Mouse (Mus musculus) liver, embryonic 11.5 days (tissue): ENCODE measurements around the gene Erc2. TPM values are rescaled to one million over a fixed set of nuclear protein-coding genes. Genes with fewer than 3 reads are reported as not detected.

ENCODE experiments used
- ATAC-seq: fragments of 200-750 bp; cut with Nextera tagmentation; replicated peaks from 2 replicates; pipeline ENCODE4 v1.8.0; 2017; ENCODE audit warnings: moderate number of reproducible peaks, mild to moderate bottlenecking, moderate TSS enrichment, moderate library complexity; ENCODE audit not compliant: low FRiP score
- DNase-seq: peaks from one replicate; pipeline ENCODE4 v3.0.0-alpha.2; 2017; ENCODE audit warnings: low spot score
- H3K27ac ChIP-seq: fragments of 300-500 bp; sonication (generic); 2 replicates; pipeline ENCODE4 v1.5.1; 2014; ENCODE audit warnings: mild to moderate bottlenecking, low read depth, low read length, control low read depth
- H3K27me3 ChIP-seq: fragments of 300-500 bp; sonication (generic); replicated peaks from 2 replicates; pipeline ENCODE4 v1.6.1; 2014; ENCODE audit warnings: low read length, mixed read lengths; ENCODE audit not compliant: control insufficient read depth, insufficient read depth
- H3K36me3 ChIP-seq: fragments of 300-500 bp; sonication (generic); 2 replicates; pipeline ENCODE4 v1.6.1; 2014; ENCODE audit warnings: mild to moderate bottlenecking, low read length, moderate library complexity, mixed read lengths; ENCODE audit not compliant: control insufficient read depth, insufficient read depth
- H3K4me1 ChIP-seq: fragments of 300-500 bp; sonication (generic); replicated peaks from 2 replicates; pipeline ENCODE4 v1.6.1; 2014; ENCODE audit warnings: low read length, mixed read lengths; ENCODE audit not compliant: control insufficient read depth, insufficient read depth
- H3K4me2 ChIP-seq: fragments of 300-500 bp; sonication (generic); 2 replicates; pipeline ENCODE4 v1.6.1; 2014; ENCODE audit warnings: mild to moderate bottlenecking, control low read depth, moderate library complexity
- H3K4me3 ChIP-seq: fragments of 300-500 bp; sonication (generic); 2 replicates; pipeline ENCODE4 v1.5.1; 2014; ENCODE audit warnings: low read depth, low read length, control low read depth
- H3K9ac ChIP-seq: fragments of 300-500 bp; sonication (generic); 2 replicates; pipeline ENCODE4 v1.6.1; 2014; ENCODE audit warnings: low read depth, low read length, control low read depth
- H3K9me3 ChIP-seq: fragments of 300-500 bp; sonication (generic); 2 replicates; pipeline ENCODE4 v1.6.1; 2016; ENCODE audit warnings: low read length, inconsistent platforms, mixed read lengths; ENCODE audit not compliant: control insufficient read depth
- WGBS: fragments of 180-500 bp; shearing (Covaris S2); extraction: QIAGEN DNeasy Blood & Tissue Kit; methylation state at CpG from one replicate; pipeline ENCODE4 v1.1.7; 2014; 5-methylcytosine and 5-hydroxymethylcytosine counted together
- polyA plus RNA-seq: library from polyadenylated mRNA; unstranded; fragments of >200 nt; fragmentation: Nextera tagmentation; extraction: Ambion mirVana; gene quantifications from 2 replicates; pipeline ENCODE4 v1.2.1, GENCODE M21; 2014

Gene Erc2
- polyA plus RNA-seq, 1 experiment from 2014 or later: 1.6 TPM

DNA sequence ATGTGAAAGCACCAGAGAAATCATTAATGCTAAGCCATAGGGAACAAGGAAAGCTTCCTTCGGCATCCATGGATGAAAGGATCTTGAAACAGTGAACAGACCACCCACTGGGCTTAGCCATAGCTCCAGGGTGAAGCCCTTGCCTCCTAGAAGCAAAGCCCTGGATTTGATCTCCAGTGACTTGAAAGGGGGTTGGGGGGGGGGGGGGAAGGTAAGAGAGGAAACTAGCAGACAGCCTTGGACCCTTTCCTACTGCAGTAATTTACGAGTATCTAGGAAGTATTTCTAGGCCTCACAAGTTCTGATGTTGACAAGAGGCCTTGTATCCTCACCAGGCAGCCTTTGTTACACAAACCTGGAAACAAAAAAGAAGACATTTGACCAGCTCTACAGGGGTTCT lies 609.0 kb downstream of the Erc2 start:
- H3K27me3 ChIP-seq: no peaks in the 10 kb centered on the region
- DNase-seq: no peak
- H3K9me3 ChIP-seq: no peaks in the 10 kb centered on the region
- H3K4me2 ChIP-seq: no peak overlapping the region
- no peaks in the 10 kb centered on the region for H3K36me3 ChIP-seq
- ATAC-seq: no peak
- WGBS: 68% methylated on average over 2 of the region's 2 CpGs
- H3K9ac ChIP-seq: no peak overlapping the region
- no peaks in the 10 kb centered on the region for H3K4me1 ChIP-seq
- H3K4me3 ChIP-seq: no peak overlapping the region
- no peak overlapping the region for H3K27ac ChIP-seq

- no peak for ATAC-seq
These were observed 616.3 kb downstream of the Erc2 start for GRCm38 (mm10) chr14:28238336-28239048.

GRCm38 (mm10) chr14:28240111-28240510 lies 617.9 kb downstream of the Erc2 start:
- ATAC-seq (no peak), DNase-seq (no peak)
- Histone ChIP-seq H3K27me3 (no peaks in the 10 kb centered on the region), H3K4me3 (no peak overlapping the region), H3K9me3 (no peaks in the 10 kb centered on the region), H3K4me1 (no peaks in the 10 kb centered on the region), H3K4me2 (no peak overlapping the region), H3K9ac (no peak overlapping the region), H3K36me3 (no peaks in the 10 kb centered on the region), H3K27ac (no peak overlapping the region)
- WGBS: 50% methylated on average over 3 of the region's 3 CpGs

More at GRCm38 (mm10) chr14:28238336-28239048, 616.3 kb downstream of the Erc2 start:
- DNase-seq: no peak
- 83% methylated on average over 9 of the region's 9 CpGs for WGBS
- Histone ChIP-seq H3K4me1 (no peaks in the 10 kb centered on the region), H3K27me3 (no peaks in the 10 kb centered on the region), H3K27ac (no peak overlapping the region), H3K36me3 (no peaks in the 10 kb centered on the region), H3K9me3 (no peaks in the 10 kb centered on the region), H3K4me2 (no peak overlapping the region), H3K9ac (no peak overlapping the region), H3K4me3 (no peak overlapping the region)

- Histone ChIP-seq H3K9ac (no peak overlapping the region), H3K9me3 (no peaks in the 10 kb centered on the region), H3K36me3 (no peaks in the 10 kb centered on the region), H3K4me3 (no peak overlapping the region), H3K4me2 (no peak overlapping the region), H3K27ac (no peak overlapping the region), H3K4me1 (no peaks in the 10 kb centered on the region), H3K27me3 (no peaks in the 10 kb centered on the region)
- DNase-seq: no peak
- ATAC-seq: no peak
- WGBS: 57% methylated on average over 3 of the region's 3 CpGs
These were observed 620.5 kb downstream of the Erc2 start for GRCm38 (mm10) chr14:28242743-28243142.

DNA sequence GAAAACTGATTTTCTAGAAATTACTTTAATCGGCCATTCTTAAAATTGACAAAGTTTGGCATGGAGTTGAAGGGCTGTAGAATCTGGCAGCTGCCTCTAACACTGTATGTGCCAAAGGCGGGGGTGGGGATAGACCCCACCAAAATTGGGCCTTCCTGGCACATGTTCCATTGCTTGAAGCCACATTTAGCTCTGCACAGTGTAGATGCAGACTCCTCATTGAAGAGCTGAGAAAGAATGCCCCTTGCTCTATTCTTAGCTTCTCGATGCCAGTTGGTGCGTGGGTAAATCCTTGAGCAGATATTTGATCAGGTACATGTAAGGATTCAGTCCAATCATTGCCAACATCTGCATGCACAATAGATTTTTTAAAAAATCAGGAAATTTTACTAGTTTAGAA lies 621.2 kb downstream of the Erc2 start:
- no peaks in the 10 kb centered on the region for H3K9me3 ChIP-seq
- ATAC-seq (no peak), DNase-seq (no peak)
- H3K4me3 ChIP-seq: no peak overlapping the region
- no peaks in the 10 kb centered on the region for H3K27me3 ChIP-seq
- no peak overlapping the region for H3K4me2 ChIP-seq
- H3K4me1 ChIP-seq: no peaks in the 10 kb centered on the region
- H3K27ac ChIP-seq: no peak overlapping the region
- WGBS: 84% methylated on average over 4 of the region's 4 CpGs
- no peaks in the 10 kb centered on the region for H3K36me3 ChIP-seq
- H3K9ac ChIP-seq: no peak overlapping the region

DNA sequence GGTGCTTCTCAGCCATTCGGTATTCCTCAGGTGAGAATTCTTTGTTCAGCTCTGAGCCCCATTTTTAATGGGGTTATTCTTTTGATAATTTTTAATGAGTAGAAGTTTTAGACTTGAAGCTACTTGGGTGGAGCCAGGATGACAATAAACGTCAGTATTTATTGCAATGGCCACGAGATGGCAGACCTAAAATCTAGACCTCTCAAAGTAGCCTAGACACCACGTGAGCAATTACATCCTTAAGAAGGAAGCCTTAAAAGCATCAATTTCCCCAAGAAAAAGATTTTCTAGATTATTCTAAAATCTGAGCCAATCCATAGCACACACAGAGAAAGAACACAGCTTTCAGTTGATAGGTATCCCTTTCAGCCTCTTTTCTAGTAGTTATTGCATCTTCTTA lies 640.5 kb downstream of the Erc2 start:
- Histone ChIP-seq H3K4me2 (no peak overlapping the region), H3K9me3 (no peaks in the 10 kb centered on the region), H3K27ac (no peak overlapping the region), H3K9ac (no peak overlapping the region), H3K36me3 (no peaks in the 10 kb centered on the region), H3K4me1 (no peaks in the 10 kb centered on the region), H3K4me3 (no peak overlapping the region), H3K27me3 (no peaks in the 10 kb centered on the region)
- 66% methylated on average over 4 of the region's 4 CpGs for WGBS
- DNase-seq: no peak
- ATAC-seq: no peak

DNA sequence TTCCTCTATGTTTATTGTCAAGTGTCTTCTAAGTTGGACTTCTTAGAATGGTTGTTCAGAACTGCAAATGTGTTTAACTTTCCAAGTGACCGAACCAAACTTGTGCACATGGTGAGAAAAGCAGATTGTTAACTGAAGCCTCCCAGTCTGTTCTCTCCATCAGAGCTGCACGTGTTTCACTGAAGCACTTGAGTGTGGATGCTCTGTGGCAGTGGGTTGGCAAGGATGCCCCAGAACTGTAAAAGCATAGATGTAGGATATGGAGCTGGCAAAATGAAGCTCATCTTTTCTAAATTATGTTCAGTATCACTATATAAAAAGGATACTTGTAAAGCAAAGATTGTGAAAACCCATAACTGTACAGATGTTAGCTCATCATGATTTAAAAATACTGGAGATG lies 645.1 kb downstream of the Erc2 start:
- ATAC-seq: no peak
- no peak overlapping the region for H3K9ac ChIP-seq

GRCm38 (mm10) chr14:28271846-28272245 lies 649.6 kb downstream of the Erc2 start:
- 76% methylated on average over 8 of the region's 8 CpGs for WGBS

More for the DNA sequence above, 645.1 kb downstream of the Erc2 start:
- H3K4me2 ChIP-seq: no peak overlapping the region
- no peaks in the 10 kb centered on the region; the same call in 1 of the 2 replicates for H3K27me3 ChIP-seq
- H3K9me3 ChIP-seq: no peaks in the 10 kb centered on the region
- no peak for DNase-seq
- no peak overlapping the region for H3K27ac ChIP-seq
- WGBS: 65% methylated on average over 2 of the region's 2 CpGs
- no peaks in the 10 kb centered on the region for H3K4me1 ChIP-seq
- H3K4me3 ChIP-seq: no peak overlapping the region
- H3K36me3 ChIP-seq: no peaks in the 10 kb centered on the region

DNA sequence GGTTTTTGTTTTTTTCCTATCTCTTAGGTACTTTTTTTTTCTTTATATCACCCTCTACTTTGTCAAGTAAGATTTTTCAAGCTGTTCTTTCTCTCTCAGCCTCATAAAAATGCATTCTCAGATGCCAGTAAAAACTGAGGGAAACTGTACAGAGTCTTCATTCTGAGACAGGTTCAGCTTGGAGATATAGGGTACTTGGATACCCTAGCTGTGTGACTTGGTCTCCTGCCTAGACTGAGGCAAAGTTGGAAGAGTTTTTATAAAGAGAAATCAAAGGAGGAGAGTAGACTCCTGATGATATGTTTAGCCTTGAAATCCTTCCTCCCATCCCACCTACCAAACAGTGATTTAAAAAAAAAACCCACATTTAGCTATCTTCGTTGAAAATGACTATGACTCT lies 651.4 kb downstream of the Erc2 start:
- no peak for ATAC-seq
- Histone ChIP-seq H3K36me3 (no peaks in the 10 kb centered on the region), H3K9ac (no peak overlapping the region), H3K27ac (no peak overlapping the region), H3K9me3 (no peaks in the 10 kb centered on the region), H3K27me3 (peaks cover 2% of the 10 kb centered on the region), H3K4me3 (no peak overlapping the region), H3K4me2 (no peak overlapping the region), H3K4me1 (no peaks in the 10 kb centered on the region)
- WGBS: 70% methylated on average over 1 of the region's 1 CpGs
- no peak for DNase-seq

More at GRCm38 (mm10) chr14:28271846-28272245, 649.6 kb downstream of the Erc2 start:
- Histone ChIP-seq H3K27ac (no peak overlapping the region), H3K4me1 (no peaks in the 10 kb centered on the region), H3K9ac (no peak overlapping the region), H3K36me3 (no peaks in the 10 kb centered on the region), H3K4me3 (no peak overlapping the region), H3K27me3 (peaks cover 2% of the 10 kb centered on the region), H3K9me3 (no peaks in the 10 kb centered on the region), H3K4me2 (no peak overlapping the region)
- DNase-seq: no peak
- no peak for ATAC-seq
